Mouse (Mus musculus): Measurements from ENCODE around the gene Als2. TPM values are rescaled to one million over a fixed set of nuclear protein-coding genes. Genes with fewer than 3 reads are reported as not detected.

The Als2 gene
- polyA plus RNA-seq, 1 experiment from 2014 or later: 14.0 TPM

GRCm38 (mm10) chr1:59202367-59202766 lies 34.7 kb downstream of the Als2 start:
- no peak overlapping the region for H3K4me3 ChIP-seq
- H3K27ac ChIP-seq: no peak overlapping the region
- H3K36me3 ChIP-seq: peaks cover 35% of the 10 kb centered on the region
- H3K9me3 ChIP-seq: no peaks in the 10 kb centered on the region
- no peaks in the 10 kb centered on the region for H3K4me1 ChIP-seq
- WGBS: 87% methylated on average over 10 of the region's 10 CpGs
- DNase-seq (ENCODE audit: low spot score): no peak
- H3K27me3 ChIP-seq (ENCODE audit: insufficient read depth, poor library complexity, severe bottlenecking): no peaks in the 10 kb centered on the region

DNA sequence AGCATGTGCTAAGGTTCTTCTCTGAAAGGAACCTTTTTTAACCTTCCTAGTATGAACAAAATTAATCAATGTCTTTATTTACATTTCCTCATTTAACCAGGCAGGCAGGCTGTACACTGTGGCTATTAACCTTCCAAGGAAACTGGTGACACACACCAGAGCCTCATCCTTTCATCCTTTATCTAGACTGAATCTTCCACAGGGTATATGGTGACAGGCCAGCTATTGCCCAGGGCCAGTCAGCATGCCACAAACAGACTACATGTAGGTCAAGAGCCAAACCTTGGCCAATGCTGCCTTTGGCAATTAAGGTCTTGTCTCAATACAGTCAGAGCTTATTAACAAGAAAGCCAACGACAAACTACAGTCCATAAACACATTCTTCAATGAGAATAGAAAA lies 35.5 kb downstream of the Als2 start:
- H3K27ac ChIP-seq: no peak overlapping the region
- H3K4me3 ChIP-seq: no peak overlapping the region
- no peaks in the 10 kb centered on the region for H3K9me3 ChIP-seq
- no peaks in the 10 kb centered on the region for H3K27me3 ChIP-seq (ENCODE audit: insufficient read depth, poor library complexity, severe bottlenecking)
- H3K4me1 ChIP-seq: no peaks in the 10 kb centered on the region
- no peak for DNase-seq (ENCODE audit: low spot score)
- WGBS: 74% methylated on average over 1 of the region's 1 CpGs
- H3K36me3 ChIP-seq: peaks cover 35% of the 10 kb centered on the region

GRCm38 (mm10) chr1:59200960-59201359 lies 36.1 kb downstream of the Als2 start:
- 87% methylated on average over 5 of the region's 5 CpGs for WGBS
- Histone ChIP-seq H3K36me3 (peaks cover 37% of the 10 kb centered on the region), H3K27me3 (ENCODE audit: insufficient read depth, poor library complexity, severe bottlenecking) (no peaks in the 10 kb centered on the region), H3K4me1 (no peaks in the 10 kb centered on the region), H3K9me3 (no peaks in the 10 kb centered on the region), H3K27ac (no peak overlapping the region), H3K4me3 (no peak overlapping the region)
- no peak for DNase-seq (ENCODE audit: low spot score)

DNA sequence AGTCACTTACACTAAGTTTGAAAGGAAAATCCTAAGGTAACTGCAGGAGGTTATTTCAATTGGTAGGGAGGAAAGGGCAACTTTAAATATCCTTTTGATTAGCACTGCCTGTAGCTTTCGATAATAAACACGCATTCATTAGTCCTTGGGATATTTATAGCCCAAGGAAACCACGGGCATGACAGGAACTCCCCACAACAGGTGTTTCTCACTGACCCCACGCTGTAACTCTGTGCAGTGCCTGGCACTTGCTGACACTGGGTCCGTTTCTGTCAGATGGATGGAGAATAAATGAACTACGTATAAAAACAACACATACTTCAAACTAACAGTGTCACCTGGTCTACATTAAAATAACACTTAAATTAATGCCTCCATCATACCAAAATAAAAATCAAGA lies 42.1 kb downstream of the Als2 start:
- H3K4me1 ChIP-seq: no peaks in the 10 kb centered on the region
- no peak for DNase-seq (ENCODE audit: low spot score)
- H3K27ac ChIP-seq: no peak overlapping the region
- H3K9me3 ChIP-seq: no peaks in the 10 kb centered on the region
- H3K36me3 ChIP-seq: peaks cover 44% of the 10 kb centered on the region
- no peaks in the 10 kb centered on the region for H3K27me3 ChIP-seq (ENCODE audit: insufficient read depth, poor library complexity, severe bottlenecking)
- WGBS: 65% methylated on average over 6 of the region's 6 CpGs
- no peak overlapping the region for H3K4me3 ChIP-seq

DNA sequence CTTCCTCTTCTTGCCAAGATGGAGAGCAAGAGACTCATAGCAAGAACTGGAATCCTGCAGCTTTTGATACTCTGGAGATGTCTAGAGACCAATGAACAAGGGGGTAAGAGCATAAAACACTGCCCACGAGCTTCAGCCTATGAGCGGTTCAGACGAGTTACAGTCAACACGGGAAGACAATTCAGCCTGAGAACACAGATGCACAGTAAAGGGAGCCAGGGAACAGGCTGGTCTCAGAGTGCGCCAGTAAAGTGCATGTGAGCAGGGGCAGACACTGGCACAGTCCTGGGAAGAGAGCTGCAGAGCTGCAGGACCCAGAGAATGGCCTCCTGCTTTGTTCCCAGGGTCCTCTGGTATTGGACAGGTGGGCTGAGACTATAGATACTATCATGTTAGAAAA lies 49.2 kb downstream of the Als2 start:
- Histone ChIP-seq H3K4me3 (no peak overlapping the region), H3K27ac (no peak overlapping the region), H3K36me3 (peaks cover 42% of the 10 kb centered on the region), H3K9me3 (no peaks in the 10 kb centered on the region), H3K27me3 (ENCODE audit: insufficient read depth, poor library complexity, severe bottlenecking) (no peaks in the 10 kb centered on the region), H3K4me1 (no peaks in the 10 kb centered on the region)
- no peak for DNase-seq (ENCODE audit: low spot score)
- 86% methylated on average over 5 of the region's 5 CpGs for WGBS

- Histone ChIP-seq H3K36me3 (peaks cover 41% of the 10 kb centered on the region), H3K4me3 (no peak overlapping the region)
- 89% methylated on average over 10 of the region's 10 CpGs for WGBS
These were observed 50.7 kb downstream of the Als2 start for GRCm38 (mm10) chr1:59186317-59186716.

DNA sequence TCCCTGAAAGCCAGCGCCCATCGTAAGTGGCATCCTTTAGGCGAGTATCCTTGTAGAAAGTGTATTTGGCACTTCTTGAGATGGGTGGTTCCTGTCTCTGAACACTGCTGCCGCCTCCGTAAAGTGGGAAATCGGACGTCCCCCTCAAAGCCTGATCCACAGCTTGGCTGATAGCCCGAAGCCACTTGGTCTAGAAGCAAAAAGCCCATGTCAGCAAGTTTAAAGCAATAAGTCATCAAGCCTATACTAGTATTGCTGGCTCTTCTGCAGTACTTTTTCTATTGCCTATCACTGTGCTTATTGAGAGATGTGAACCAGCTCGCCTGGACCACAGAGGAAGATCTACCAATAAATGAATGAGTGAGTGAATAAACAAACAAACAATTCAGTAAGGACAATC lies 51.6 kb downstream of the Als2 start:
- no peaks in the 10 kb centered on the region for H3K9me3 ChIP-seq
- DNase-seq (ENCODE audit: low spot score): no peak
- H3K36me3 ChIP-seq: peaks cover 36% of the 10 kb centered on the region
- H3K4me1 ChIP-seq: no peaks in the 10 kb centered on the region
- H3K4me3 ChIP-seq: no peak overlapping the region
- no peak overlapping the region for H3K27ac ChIP-seq
- WGBS: 86% methylated on average over 9 of the region's 9 CpGs
- H3K27me3 ChIP-seq (ENCODE audit: insufficient read depth, poor library complexity, severe bottlenecking): no peaks in the 10 kb centered on the region

More at GRCm38 (mm10) chr1:59186317-59186716, 50.7 kb downstream of the Als2 start:
- H3K9me3 ChIP-seq: no peaks in the 10 kb centered on the region
- H3K27me3 ChIP-seq (ENCODE audit: insufficient read depth, poor library complexity, severe bottlenecking): no peaks in the 10 kb centered on the region
- H3K27ac ChIP-seq: no peak overlapping the region
- no peak for DNase-seq (ENCODE audit: low spot score)
- no peaks in the 10 kb centered on the region for H3K4me1 ChIP-seq

- Histone ChIP-seq H3K4me1 (no peaks in the 10 kb centered on the region), H3K36me3 (peaks cover 46% of the 10 kb centered on the region), H3K27me3 (ENCODE audit: insufficient read depth, poor library complexity, severe bottlenecking) (no peaks in the 10 kb centered on the region), H3K9me3 (no peaks in the 10 kb centered on the region), H3K27ac (no peak overlapping the region), H3K4me3 (no peak overlapping the region)
- no peak for DNase-seq (ENCODE audit: low spot score)
- WGBS: 73% methylated on average over 4 of the region's 4 CpGs
These were observed 54.0 kb downstream of the Als2 start for GRCm38 (mm10) chr1:59183045-59183444.

DNA sequence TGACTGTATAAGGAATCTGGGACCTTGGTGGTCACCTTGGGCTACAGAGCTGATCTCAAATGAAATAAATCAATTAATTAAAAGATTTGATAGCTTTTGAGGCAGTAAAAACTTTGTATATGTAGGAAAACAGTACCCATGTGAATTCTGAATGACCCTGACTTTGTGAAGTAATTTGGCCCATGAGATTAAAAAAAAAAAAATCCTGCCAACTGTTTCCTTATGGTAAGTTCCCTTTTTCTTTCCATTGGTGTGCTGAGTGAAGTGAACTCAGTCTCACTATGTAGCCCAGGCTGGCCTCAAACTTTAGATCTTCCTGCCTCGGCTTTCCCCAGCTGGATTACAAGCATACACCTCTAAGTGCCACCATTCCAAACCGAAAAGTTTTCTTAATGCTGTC lies 54.7 kb downstream of the Als2 start:
- peaks cover 51% of the 10 kb centered on the region for H3K36me3 ChIP-seq
- no peaks in the 10 kb centered on the region for H3K9me3 ChIP-seq
- H3K27ac ChIP-seq: no peak overlapping the region
- no peak overlapping the region for H3K4me3 ChIP-seq
- no peaks in the 10 kb centered on the region for H3K4me1 ChIP-seq
- H3K27me3 ChIP-seq (ENCODE audit: insufficient read depth, poor library complexity, severe bottlenecking): no peaks in the 10 kb centered on the region
- 87% methylated on average over 2 of the region's 2 CpGs for WGBS
- DNase-seq (ENCODE audit: low spot score): no peak

GRCm38 (mm10) chr1:59180003-59180402 lies 57.0 kb downstream of the Als2 start:
- no peaks in the 10 kb centered on the region for H3K4me1 ChIP-seq
- H3K36me3 ChIP-seq: peaks cover 48% of the 10 kb centered on the region
- H3K27me3 ChIP-seq (ENCODE audit: insufficient read depth, poor library complexity, severe bottlenecking): no peaks in the 10 kb centered on the region
- H3K27ac ChIP-seq: no peak overlapping the region
- 88% methylated on average over 3 of the region's 3 CpGs for WGBS
- DNase-seq (ENCODE audit: low spot score): no peak
- H3K4me3 ChIP-seq: no peak overlapping the region
- no peaks in the 10 kb centered on the region for H3K9me3 ChIP-seq

- Histone ChIP-seq H3K4me3 (no peak overlapping the region), H3K27ac (no peak overlapping the region), H3K9me3 (no peaks in the 10 kb centered on the region), H3K27me3 (ENCODE audit: insufficient read depth, poor library complexity, severe bottlenecking) (no peaks in the 10 kb centered on the region), H3K36me3 (peaks cover 41% of the 10 kb centered on the region), H3K4me1 (no peaks in the 10 kb centered on the region)
- DNase-seq (ENCODE audit: low spot score): no peak
- WGBS: 88% methylated on average over 10 of the region's 10 CpGs
These were observed 58.6 kb downstream of the Als2 start for GRCm38 (mm10) chr1:59178401-59178800.

DNA sequence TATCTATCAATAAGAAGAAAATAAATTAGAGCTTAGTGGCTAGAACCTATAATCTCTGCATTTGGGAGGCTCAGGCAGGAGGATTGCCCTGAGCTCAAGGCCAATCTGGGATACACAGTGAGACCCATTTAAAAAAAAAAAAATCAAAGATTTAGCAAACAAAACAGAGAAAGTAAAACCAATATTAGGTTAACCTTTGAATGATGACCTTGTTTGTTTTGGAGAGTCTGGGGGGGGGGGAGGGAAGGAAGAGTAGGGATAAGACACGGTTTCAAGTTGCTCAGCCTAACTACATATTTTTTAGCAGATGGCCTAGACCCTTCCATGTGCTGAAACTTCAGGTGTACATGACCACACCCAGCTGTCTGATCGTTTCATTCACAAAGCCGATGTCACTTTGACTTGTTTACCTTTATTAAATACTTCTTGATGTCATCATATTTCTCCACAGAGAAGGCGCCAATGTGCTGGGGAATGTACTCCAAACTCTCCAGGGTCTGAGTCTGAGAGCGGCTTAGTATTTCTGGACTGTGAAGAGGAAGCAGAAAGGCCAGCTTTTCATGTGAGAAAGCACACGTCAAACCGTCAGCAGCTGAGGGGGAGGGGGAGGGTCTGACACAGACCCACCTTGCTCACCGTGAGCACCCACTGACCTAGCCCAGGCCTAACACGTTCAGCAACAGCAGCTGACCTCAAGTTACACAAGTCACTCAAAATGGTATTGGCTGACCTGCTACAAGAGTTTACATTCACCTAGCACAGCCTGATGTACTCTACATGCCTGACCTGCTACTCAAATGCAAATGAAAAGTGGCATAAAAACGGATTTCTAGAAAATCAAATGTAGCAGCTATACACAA lies 62.3 kb downstream of the Als2 start:
- Histone ChIP-seq H3K27me3 (ENCODE audit: insufficient read depth, poor library complexity, severe bottlenecking) (no peaks in the 10 kb centered on the region), H3K27ac (no peak overlapping the region), H3K36me3 (peaks cover 38% of the 10 kb centered on the region), H3K4me3 (no peak overlapping the region), H3K4me1 (peaks cover 8% of the 10 kb centered on the region), H3K9me3 (no peaks in the 10 kb centered on the region)
- no peak for DNase-seq (ENCODE audit: low spot score)
- WGBS: 77% methylated on average over 10 of the region's 10 CpGs

DNA sequence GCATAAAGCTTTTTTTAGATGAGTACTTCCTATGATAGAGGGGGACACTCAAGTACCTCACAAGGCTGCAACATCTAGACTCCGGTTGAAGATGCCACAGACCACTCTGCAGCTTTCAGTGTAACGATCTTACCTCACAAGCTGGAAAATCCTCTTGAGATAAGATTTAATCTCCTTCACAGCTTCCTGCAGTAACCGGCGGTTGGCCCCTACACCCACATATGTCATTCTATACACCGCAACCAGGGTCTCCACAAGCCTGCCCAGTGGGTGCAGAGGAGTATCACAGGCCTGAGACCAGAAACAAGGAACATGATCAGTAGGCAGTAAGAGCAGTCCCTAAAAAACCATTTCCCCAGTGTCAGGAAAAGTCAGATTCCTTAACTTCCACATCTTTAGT lies 64.0 kb downstream of the Als2 start:
- H3K36me3 ChIP-seq: peaks cover 25% of the 10 kb centered on the region
- DNase-seq (ENCODE audit: low spot score): no peak

DNA sequence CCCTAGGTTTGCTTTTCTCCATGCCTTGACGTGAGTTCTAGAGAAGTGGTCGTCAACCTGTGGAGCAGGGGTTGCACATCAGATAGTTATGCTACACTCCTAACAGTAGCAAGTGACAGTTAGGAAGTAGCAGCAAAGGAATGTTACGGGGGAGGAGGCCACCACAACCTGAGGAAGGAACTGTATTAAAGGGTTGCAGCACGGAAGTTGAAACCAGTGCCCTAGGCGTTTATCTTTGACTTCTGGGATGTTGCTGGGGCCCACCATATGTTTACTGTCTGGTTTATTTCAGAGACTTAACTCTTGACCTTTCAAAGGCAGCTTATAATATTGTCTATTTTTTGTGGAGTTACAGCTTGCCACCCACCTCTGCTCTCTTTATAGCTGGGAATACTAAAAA lies 65.2 kb downstream of the Als2 start:
- 44% methylated on average over 5 of the region's 5 CpGs for WGBS
- Histone ChIP-seq H3K9me3 (no peaks in the 10 kb centered on the region), H3K27me3 (ENCODE audit: insufficient read depth, poor library complexity, severe bottlenecking) (no peaks in the 10 kb centered on the region), H3K4me1 (peaks cover 8% of the 10 kb centered on the region), H3K27ac (no peak overlapping the region), H3K36me3 (peaks cover 25% of the 10 kb centered on the region), H3K4me3 (no peak overlapping the region)
- no peak for DNase-seq (ENCODE audit: low spot score)

More for the DNA sequence above, 64.0 kb downstream of the Als2 start:
- no peaks in the 10 kb centered on the region for H3K9me3 ChIP-seq
- H3K4me3 ChIP-seq: no peak overlapping the region
- WGBS: 51% methylated on average over 5 of the region's 5 CpGs
- H3K27me3 ChIP-seq (ENCODE audit: insufficient read depth, poor library complexity, severe bottlenecking): no peaks in the 10 kb centered on the region
- peaks cover 8% of the 10 kb centered on the region for H3K4me1 ChIP-seq
- H3K27ac ChIP-seq: no peak overlapping the region

Data from heart, embryonic 10.5 days (tissue).